Mouse (Mus musculus) intestine, embryonic 16.5 days (tissue): ENCODE measurements around the gene Asic2. TPM values are rescaled to one million over a fixed set of nuclear protein-coding genes. Genes with fewer than 3 reads are reported as not detected.

Source experiments
- ATAC-seq: fragments of 200-750 bp; cut with Nextera tagmentation; 2 replicates; pipeline ENCODE4 v1.8.0; 2017; ENCODE audit warnings: moderate TSS enrichment, moderate library complexity
- H3K27ac ChIP-seq: fragments of 300-500 bp; sonication (generic); 2 replicates; pipeline ENCODE4 v1.5.1; 2014; ENCODE audit warnings: mild to moderate bottlenecking, low read length
- H3K27me3 ChIP-seq: fragments of 300-500 bp; sonication (generic); replicated peaks from 2 replicates; pipeline ENCODE4 v1.6.1; 2014; ENCODE audit warnings: low read length, control low read depth, mixed read lengths; ENCODE audit not compliant: control insufficient read depth, insufficient read depth
- H3K36me3 ChIP-seq: fragments of 300-500 bp; sonication (generic); 2 replicates; pipeline ENCODE4 v1.6.1; 2014; ENCODE audit warnings: low read length, control low read depth; ENCODE audit not compliant: control insufficient read depth, insufficient read depth
- H3K4me1 ChIP-seq: fragments of 300-500 bp; sonication (generic); 2 replicates; pipeline ENCODE4 v1.6.1; 2014; ENCODE audit warnings: low read length, control low read depth, mixed read lengths; ENCODE audit not compliant: control insufficient read depth, insufficient read depth
- H3K4me2 ChIP-seq: fragments of 300-500 bp; sonication (generic); 2 replicates; pipeline ENCODE4 v1.6.1; 2014; ENCODE audit warnings: low read depth, low read length, control low read depth
- H3K4me3 ChIP-seq: fragments of 300-500 bp; sonication (generic); 2 replicates; pipeline ENCODE4 v1.5.1; 2014; ENCODE audit warnings: mild to moderate bottlenecking, low read length
- H3K9ac ChIP-seq: fragments of 300-500 bp; sonication (generic); 2 replicates; pipeline ENCODE4 v1.6.1; 2014; ENCODE audit warnings: low read depth, low read length
- H3K9me3 ChIP-seq: fragments of 300-500 bp; sonication (generic); 2 replicates; pipeline ENCODE4 v1.6.1; 2016; ENCODE audit warnings: low read length, control low read depth; ENCODE audit not compliant: control insufficient read depth
- WGBS: fragments of 180-500 bp; shearing (Covaris S2); extraction: QIAGEN DNeasy Blood & Tissue Kit; methylation state at CpG from one replicate; pipeline ENCODE4 v1.1.7; 2014; 5-methylcytosine and 5-hydroxymethylcytosine counted together
- polyA plus RNA-seq: library from polyadenylated mRNA; unstranded; fragments of >200 nt; fragmentation: Nextera tagmentation; extraction: Ambion mirVana; gene quantifications from 2 replicates; pipeline ENCODE4 v1.2.1, GENCODE M21; 2015

Gene Asic2
- polyA plus RNA-seq, 1 experiment from 2014 or later, result 0.15 TPM

DNA sequence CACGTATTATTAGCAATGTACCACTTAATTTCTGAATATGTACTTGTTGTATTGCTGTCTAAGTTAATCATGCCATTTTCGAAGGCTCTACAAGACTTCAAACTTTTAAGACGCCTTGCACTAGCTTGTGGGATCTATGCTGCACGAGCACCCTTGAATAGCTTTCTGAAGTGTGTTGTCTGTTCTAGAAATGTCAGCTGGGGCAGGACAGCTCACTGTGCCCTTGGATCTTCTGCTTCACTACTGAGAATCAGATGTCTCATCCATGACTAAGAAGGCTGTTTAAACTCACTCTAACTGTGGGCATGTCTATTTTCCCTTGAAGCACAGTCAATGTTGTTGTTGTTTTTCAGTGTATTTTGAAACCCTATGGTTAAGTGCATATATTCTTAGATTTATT is 44.6 kb downstream of the Asic2 start:
- Histone ChIP-seq H3K4me3 (no peak overlapping the region), H3K9me3 (no peaks in the 10 kb centered on the region), H3K27ac (no peak overlapping the region), H3K4me1 (no peaks in the 10 kb centered on the region), H3K27me3 (no peaks in the 10 kb centered on the region), H3K4me2 (no peak overlapping the region), H3K36me3 (no peaks in the 10 kb centered on the region), H3K9ac (no peak overlapping the region)
- 83% methylated on average over 4 of the region's 4 CpGs for WGBS
- no peak for ATAC-seq

DNA sequence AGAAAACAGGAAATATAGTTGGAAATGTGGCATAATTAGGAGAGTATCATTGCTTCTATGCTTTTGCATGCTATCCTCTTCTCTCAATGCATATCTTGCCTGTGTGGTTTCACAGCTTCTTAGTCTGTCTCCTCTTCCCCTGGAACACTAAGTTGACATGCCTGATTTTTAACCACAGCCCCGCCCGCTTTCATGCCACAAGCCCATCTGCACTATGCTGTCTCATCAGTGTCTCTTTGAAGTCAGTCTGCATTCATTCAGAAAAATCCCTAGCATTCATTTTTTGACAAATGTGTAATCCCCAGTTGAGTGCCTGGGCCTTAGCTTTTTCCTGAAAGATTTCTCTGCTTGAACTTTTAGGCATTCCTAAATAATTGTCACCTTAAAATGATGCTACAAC is 45.2 kb downstream of the Asic2 start:
- WGBS, result 92% methylated on average over 2 of the region's 2 CpGs
- H3K9ac ChIP-seq, result no peak overlapping the region
- H3K4me3 ChIP-seq, result no peak overlapping the region
- H3K4me1 ChIP-seq, result no peaks in the 10 kb centered on the region
- H3K4me2 ChIP-seq, result no peak overlapping the region
- H3K27me3 ChIP-seq, result no peaks in the 10 kb centered on the region
- H3K9me3 ChIP-seq, result no peaks in the 10 kb centered on the region
- no peak overlapping the region for H3K27ac ChIP-seq
- H3K36me3 ChIP-seq, result no peaks in the 10 kb centered on the region
- no peak for ATAC-seq

DNA sequence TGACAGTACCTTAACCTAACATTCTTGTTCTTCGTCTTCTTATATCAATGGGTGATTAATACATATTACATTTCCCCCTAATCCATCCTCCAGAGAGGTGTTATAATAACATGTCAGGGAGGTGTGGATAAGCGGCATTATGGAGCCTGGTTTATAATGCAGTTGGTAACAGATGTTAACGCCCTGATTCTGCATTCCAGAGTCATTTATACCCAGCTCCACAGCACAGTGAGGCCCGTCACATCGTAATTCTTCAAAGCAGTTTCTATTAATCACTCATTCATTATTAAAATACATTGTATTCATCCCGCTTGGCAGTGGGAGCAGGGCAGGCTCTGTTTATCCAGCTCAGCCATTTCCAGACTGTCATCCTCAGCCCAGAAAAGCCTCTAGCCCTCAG is 52.8 kb downstream of the Asic2 start:
- no peak overlapping the region for H3K4me2 ChIP-seq
- no peak overlapping the region for H3K27ac ChIP-seq
- ATAC-seq, result no peak
- H3K36me3 ChIP-seq, result no peaks in the 10 kb centered on the region
- H3K4me1 ChIP-seq, result peaks cover 4% of the 10 kb centered on the region; the same call in 1 of the 2 replicates
- 30% methylated on average over 6 of the region's 6 CpGs for WGBS
- no peaks in the 10 kb centered on the region for H3K9me3 ChIP-seq
- no peak overlapping the region for H3K4me3 ChIP-seq
- H3K27me3 ChIP-seq, result no peaks in the 10 kb centered on the region
- no peak overlapping the region for H3K9ac ChIP-seq

DNA sequence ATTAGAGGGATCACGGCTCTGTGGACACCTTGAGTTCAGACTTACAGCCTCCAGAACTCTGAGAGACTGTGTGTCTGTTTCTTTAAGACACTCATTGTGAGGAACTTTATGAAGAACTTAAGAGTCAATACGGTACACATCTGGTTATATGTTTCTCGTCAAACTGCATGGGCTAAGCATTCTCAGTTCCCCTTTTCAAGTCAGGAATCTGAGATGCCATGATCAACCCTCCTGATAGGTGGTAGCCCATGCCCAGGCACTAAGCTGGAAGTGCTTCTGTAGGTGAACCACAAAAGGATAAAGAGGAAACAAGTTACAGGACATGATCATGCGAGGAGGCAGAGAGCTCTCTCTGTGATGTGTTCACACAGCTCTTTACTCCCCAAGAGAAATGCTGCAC is 55.2 kb downstream of the Asic2 start:
- 78% methylated on average over 4 of the region's 4 CpGs for WGBS
- no peak for ATAC-seq

DNA sequence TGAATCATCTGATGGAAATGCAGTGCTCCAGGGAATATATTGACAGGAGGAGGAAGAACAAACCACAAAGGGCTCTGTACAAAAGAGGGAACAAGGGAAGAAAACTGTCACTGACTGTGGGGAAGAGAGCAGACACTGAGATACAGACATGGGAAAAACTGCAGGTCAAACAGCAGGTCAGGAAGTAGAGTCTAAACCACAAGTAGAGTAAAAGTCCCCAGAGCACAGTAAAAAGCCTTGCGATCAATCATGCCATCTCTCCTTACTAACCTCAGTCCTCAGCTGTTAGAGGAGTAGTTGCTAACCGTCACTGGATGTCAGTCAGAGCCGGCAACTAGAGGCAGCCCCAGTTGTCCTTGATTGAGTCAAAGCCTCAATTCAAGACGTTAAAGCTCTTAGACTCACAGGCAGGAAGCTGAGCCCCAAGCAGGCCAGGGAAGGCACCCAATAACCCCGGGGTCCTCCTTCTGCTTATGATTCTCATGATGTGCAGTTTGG is 58.8 kb downstream of the Asic2 start:
- no peaks in the 10 kb centered on the region for H3K4me1 ChIP-seq
- no peak for ATAC-seq
- no peaks in the 10 kb centered on the region for H3K36me3 ChIP-seq
- no peaks in the 10 kb centered on the region for H3K27me3 ChIP-seq
- no peaks in the 10 kb centered on the region for H3K9me3 ChIP-seq
- H3K4me3 ChIP-seq, result no peak overlapping the region
- no peak overlapping the region for H3K4me2 ChIP-seq
- 64% methylated on average over 5 of the region's 5 CpGs for WGBS
- H3K9ac ChIP-seq, result no peak overlapping the region
- H3K27ac ChIP-seq, result no peak overlapping the region

More for the DNA sequence above, 55.2 kb downstream of the Asic2 start:
- H3K27me3 ChIP-seq, result no peaks in the 10 kb centered on the region
- H3K36me3 ChIP-seq, result no peaks in the 10 kb centered on the region
- H3K9ac ChIP-seq, result no peak overlapping the region
- H3K9me3 ChIP-seq, result no peaks in the 10 kb centered on the region
- H3K4me3 ChIP-seq, result no peak overlapping the region
- H3K4me1 ChIP-seq, result peaks cover 4% of the 10 kb centered on the region; the same call in 1 of the 2 replicates
- H3K27ac ChIP-seq, result no peak overlapping the region
- H3K4me2 ChIP-seq, result no peak overlapping the region

DNA sequence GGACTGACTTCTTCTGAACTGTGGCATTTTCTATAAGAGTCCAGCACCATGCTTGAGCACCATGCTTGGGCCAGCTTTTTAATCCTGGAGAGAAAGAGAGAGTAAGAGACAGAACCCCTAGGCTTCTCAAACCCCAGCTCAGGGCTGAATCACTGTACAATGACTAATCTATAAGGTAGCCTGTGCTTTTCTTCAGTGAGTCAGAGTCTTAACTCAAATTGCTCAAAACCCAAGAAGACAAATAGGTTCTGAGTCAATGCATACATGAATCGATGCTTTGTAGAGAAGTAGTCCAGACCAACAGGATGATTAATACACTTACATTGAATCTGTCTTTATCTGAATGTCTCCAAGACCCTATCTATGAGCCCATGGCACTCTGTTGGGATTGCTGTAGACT is 59.5 kb downstream of the Asic2 start:
- H3K4me2 ChIP-seq, result no peak overlapping the region
- H3K27me3 ChIP-seq, result no peaks in the 10 kb centered on the region
- no peak overlapping the region for H3K27ac ChIP-seq
- H3K36me3 ChIP-seq, result no peaks in the 10 kb centered on the region
- no peaks in the 10 kb centered on the region for H3K4me1 ChIP-seq
- H3K9ac ChIP-seq, result no peak overlapping the region
- no peak for ATAC-seq
- 83% methylated on average over 1 of the region's 1 CpGs for WGBS
- H3K4me3 ChIP-seq, result no peak overlapping the region
- no peaks in the 10 kb centered on the region for H3K9me3 ChIP-seq

DNA sequence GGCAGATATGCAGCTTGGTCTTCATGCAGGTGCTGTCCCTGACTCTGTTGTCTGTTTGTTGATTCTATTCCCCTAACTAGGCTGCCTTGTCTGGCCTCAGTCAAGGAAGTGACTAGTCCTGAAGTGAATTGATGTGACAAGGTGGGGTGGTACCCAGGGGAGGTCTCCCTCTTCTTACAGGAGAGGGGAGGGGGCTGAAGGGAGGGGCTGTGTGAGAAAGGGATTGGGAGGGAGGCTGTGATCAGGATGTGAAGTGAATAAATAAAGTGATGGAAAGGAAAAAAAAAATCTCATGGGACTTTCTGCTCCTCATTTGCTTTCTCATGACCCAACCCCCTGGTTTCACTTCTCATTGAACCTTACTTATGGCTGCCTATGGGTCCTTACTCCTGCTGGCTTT is 65.9 kb downstream of the Asic2 start:
- no peak overlapping the region for H3K9ac ChIP-seq
- H3K9me3 ChIP-seq, result no peaks in the 10 kb centered on the region
- H3K4me3 ChIP-seq, result no peak overlapping the region
- H3K4me1 ChIP-seq, result no peaks in the 10 kb centered on the region
- H3K36me3 ChIP-seq, result no peaks in the 10 kb centered on the region
- H3K27me3 ChIP-seq, result no peaks in the 10 kb centered on the region
- H3K27ac ChIP-seq, result no peak overlapping the region
- no peak overlapping the region for H3K4me2 ChIP-seq
- ATAC-seq, result no peak

DNA sequence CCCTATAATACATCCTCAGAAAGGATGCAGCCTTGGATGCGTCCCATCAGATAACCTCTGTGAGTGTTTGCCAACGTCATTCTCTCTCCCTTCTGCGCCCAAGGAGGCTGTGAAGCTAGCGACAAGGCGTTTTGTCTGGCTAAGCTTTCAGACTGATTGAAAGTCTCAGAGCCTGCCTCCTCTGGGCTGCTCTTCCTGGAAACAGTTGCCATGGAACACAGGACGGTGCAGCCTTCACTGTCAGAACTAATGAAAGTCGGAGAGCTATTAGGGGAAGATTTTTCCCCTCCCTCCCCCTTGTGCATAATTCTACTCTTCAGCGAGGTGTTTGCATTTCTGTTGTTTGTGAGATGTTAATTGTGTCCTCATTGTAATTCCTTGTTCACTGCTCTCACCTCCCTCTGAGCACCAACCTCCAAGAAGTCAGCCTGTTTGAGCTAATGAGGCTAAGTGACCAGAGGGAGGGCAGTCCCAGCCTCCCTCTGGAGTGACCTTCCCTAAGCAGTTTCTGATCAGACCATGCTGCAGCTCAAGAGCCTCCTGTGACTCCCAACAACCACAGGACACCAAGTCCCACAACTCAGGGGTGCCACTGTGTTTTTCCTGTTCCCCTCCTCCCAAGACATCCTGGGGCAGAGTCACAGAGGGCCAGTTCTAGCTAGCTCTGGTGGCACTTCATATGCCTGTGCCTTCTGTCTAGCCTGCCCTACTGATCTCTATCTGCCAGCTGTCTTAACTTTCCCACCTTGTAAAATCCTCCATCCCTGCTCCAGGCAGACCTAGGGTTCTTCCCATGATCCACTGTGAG is 70.5 kb downstream of the Asic2 start:
- no peak overlapping the region for H3K27ac ChIP-seq
- H3K27me3 ChIP-seq, result no peaks in the 10 kb centered on the region
- no peaks in the 10 kb centered on the region for H3K9me3 ChIP-seq
- 5% methylated on average over 8 of the region's 8 CpGs for WGBS
- H3K36me3 ChIP-seq, result no peaks in the 10 kb centered on the region
- ATAC-seq, result no peak
- no peak overlapping the region for H3K9ac ChIP-seq
- no peak overlapping the region for H3K4me2 ChIP-seq
- no peaks in the 10 kb centered on the region for H3K4me1 ChIP-seq
- no peak overlapping the region for H3K4me3 ChIP-seq

DNA sequence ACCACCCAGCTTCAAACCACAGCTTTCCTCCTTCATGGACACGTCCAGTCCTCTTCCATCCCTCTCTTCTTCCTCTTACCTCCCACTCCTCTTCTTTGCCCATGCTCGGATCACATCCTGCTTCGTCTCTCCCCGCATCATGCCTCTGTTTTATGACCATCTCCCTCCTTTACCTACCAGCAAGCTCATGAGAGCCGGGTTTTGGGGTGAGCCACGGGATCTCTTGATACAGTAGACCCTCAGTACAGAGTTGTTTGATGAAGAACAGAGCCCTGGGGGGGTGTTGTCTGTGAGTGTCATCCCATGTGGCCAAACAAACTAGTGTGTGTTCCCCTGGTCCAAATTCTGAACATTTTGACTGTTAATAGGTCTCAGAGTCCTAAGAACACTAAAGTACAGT is 71.7 kb downstream of the Asic2 start:
- Histone ChIP-seq H3K9me3 (no peaks in the 10 kb centered on the region), H3K27me3 (no peaks in the 10 kb centered on the region), H3K36me3 (no peaks in the 10 kb centered on the region), H3K4me1 (no peaks in the 10 kb centered on the region), H3K4me2 (no peak overlapping the region), H3K9ac (no peak overlapping the region), H3K27ac (no peak overlapping the region), H3K4me3 (no peak overlapping the region)
- no peak for ATAC-seq
- WGBS, result 78% methylated on average over 6 of the region's 6 CpGs
